Mouse (Mus musculus) gastrocnemius, adult 2 months (tissue): ENCODE measurements around the gene Mob4. TPM values are rescaled to one million over a fixed set of nuclear protein-coding genes. Genes with fewer than 3 reads are reported as not detected.

Source experiments
- DNase-seq: peaks from one replicate; pipeline ENCODE4 v3.0.0; 2022
- H3K27ac ChIP-seq: fragments of 200-600 bp; 2 replicates; pipeline ENCODE4 v1.8.1; 2022; ENCODE audit warnings: mild to moderate bottlenecking
- H3K4me3 ChIP-seq: fragments of 200-600 bp; 2 replicates; pipeline ENCODE4 v1.8.1; 2022; ENCODE audit warnings: mild to moderate bottlenecking, moderate library complexity
- CTCF ChIP-seq: fragments of 200-600 bp; IDR thresholded peaks from 2 replicates; pipeline ENCODE4 v1.8.1; 2022; ENCODE audit warnings: antibody characterized with exemption, mild to moderate bottlenecking, moderate library complexity
- intact Hi-C: fragments of 180-260 bp; cut with DNase I; formaldehyde crosslinking; loops from one replicate; pipeline ENCODE4 v1.15.1; 2025
- long read RNA-seq, 2 experiments: library from polyadenylated mRNA; stranded (forward); transcript quantifications; one replicate each; pipeline ENCODE4 v2.0.0; 2021
- total RNA-seq, 2 experiments: library from RNA; stranded (reverse); gene quantifications; 2 replicates each; pipeline ENCODE4 v1.2.3; 2021

Mob4 gene
- total RNA-seq = 10 to 100 TPM; 34.2 to 41.9 TPM
- long read RNA-seq, experiment 1, transcript Mob4-205 (8 exons, 2,840 nt) = major isoform, 43 of 48 reads
- long read RNA-seq, experiment 1, partial matches to known transcripts = 0 of 48 reads
- long read RNA-seq, experiment 1, other reads (novel, unspliced or antisense) = 4 of 48 reads
- long read RNA-seq, experiment 2, transcript Mob4-205 (8 exons, 2,840 nt) = major isoform, 60 of 69 reads
- long read RNA-seq, experiment 2, partial matches to known transcripts = 3 of 69 reads
- long read RNA-seq, experiment 2, other reads (novel, unspliced or antisense) = 5 of 69 reads

- intact Hi-C loops = loop anchor here (1.0 to 5.0 kb wide), 3 partner anchors 43 to 106 kb away; partner anchors contain the start of genes Hspd1, Hspe1, Mars2 and Sf3b1
- no peak for TF ChIP-seq CTCF
- DNase-seq = peak; percentile 97
- H3K27ac ChIP-seq = peak within 1 kb of the TSS; percentile 99
- peak within 1 kb of the TSS; percentile 93 for H3K4me3 ChIP-seq
Measured at GRCm38 (mm10) chr1:55130943-55131401, at the start of gene Mob4. TSS of gene Mob4 (plus strand) at chr1:55131231.

DNA sequence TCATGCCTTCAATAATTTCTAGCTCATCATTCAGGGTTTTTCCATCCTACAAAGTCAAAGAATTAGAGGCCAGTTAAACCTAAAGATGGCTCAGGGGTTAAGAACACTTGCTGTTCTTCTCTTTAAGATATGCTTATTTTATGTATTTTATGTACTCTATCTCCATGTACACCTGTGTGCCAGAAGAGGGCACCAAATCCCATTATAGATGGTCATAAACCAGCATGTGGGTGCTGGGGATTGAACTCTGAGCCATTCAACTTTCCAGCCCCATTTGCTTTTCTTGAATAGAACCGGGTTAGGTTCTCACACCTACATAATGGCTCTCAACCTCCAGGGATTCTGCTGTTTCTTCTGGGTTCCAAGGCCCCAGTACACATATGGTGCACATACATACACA lies 48.9 kb upstream of the Mob4 start:
- TF ChIP-seq CTCF = peak; percentile 39
- intact Hi-C loops = no loop called here
- H3K27ac ChIP-seq = no peak overlapping the region
- DNase-seq = no peak
- no peak overlapping the region for H3K4me3 ChIP-seq

DNA sequence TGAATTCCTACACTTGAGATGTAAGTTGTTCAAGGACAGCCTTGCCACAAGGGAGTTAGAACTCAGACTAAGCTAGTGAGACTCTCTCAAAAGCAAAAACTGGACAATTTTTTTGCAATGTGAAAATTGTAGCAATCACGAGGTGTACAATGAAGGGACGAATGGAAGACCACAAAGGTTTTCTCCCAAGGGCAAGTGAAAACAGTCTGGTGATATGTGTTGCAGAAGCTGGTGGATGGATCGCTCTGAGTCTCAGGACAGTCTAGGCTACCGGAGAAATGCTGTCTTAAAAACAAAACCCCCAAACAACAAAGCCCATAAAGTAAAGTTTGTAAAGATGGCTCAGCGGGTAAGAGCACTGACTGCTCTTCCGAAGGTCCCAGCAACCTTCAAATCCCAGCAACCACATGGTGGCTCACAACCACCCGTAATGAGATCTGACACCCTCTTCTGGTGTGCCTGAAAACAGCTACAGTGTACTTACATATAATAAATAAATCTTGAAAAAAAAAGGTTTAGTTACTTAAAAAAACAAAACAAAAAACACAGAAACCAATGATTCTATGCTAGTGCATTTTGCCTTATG lies 45.2 kb upstream of the Mob4 start:
- H3K4me3 ChIP-seq = peak overlapping the region; percentile 92
- DNase-seq = no peak
- intact Hi-C loops = loop anchor here (2.0 kb wide), 2 partner anchors 33 to 59 kb away; partner anchors contain the start of genes Coq10b and Sf3b1
- no peak for TF ChIP-seq CTCF
- H3K27ac ChIP-seq = peak overlapping the region; percentile 99; the same call in 1 of the 2 replicates

DNA sequence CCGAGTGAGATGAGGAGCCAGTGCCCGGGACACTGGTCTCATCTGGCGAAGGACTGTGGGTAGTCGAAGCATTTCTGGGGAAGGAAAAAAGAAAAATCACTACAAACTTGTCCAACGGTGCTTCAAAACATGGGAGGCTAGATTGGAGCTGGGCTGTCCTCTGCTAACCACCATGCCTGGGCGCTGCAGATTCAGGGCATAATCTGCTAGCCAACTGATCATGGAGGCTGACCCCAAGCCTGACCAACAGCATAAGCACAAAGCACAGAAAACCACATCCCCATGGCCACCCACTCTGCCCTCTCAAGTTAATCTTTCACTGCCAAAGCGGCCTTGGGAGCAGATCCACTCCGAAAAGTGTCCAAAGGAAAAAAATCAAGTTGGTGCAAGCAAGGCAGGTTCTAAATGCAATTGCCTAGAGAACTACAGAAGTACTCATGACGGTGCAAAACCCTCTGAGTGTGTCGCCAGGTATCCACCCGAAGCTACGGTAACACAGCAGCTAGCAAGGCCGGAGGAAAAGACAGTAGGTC lies 44.1 kb upstream of the Mob4 start:
- Histone ChIP-seq H3K27ac (peak overlapping the region; percentile 99), H3K4me3 (peak overlapping the region; percentile 92)
- no peak for TF ChIP-seq CTCF
- intact Hi-C loops = loop anchor here (2.0 kb wide), 2 partner anchors 34 to 60 kb away; partner anchors contain the start of genes Coq10b and Sf3b1
- peak; percentile 22 for DNase-seq

GRCm38 (mm10) chr1:55087401-55087904 lies 43.6 kb upstream of the Mob4 start:
- TF ChIP-seq CTCF = no peak
- intact Hi-C loops = loop anchor here (2.0 kb wide), 2 partner anchors 35 to 61 kb away; partner anchors contain the start of genes Coq10b and Sf3b1
- H3K27ac ChIP-seq = peak overlapping the region; percentile 99
- peak overlapping the region; percentile 92 for H3K4me3 ChIP-seq
- peak; percentile 88 for DNase-seq

DNA sequence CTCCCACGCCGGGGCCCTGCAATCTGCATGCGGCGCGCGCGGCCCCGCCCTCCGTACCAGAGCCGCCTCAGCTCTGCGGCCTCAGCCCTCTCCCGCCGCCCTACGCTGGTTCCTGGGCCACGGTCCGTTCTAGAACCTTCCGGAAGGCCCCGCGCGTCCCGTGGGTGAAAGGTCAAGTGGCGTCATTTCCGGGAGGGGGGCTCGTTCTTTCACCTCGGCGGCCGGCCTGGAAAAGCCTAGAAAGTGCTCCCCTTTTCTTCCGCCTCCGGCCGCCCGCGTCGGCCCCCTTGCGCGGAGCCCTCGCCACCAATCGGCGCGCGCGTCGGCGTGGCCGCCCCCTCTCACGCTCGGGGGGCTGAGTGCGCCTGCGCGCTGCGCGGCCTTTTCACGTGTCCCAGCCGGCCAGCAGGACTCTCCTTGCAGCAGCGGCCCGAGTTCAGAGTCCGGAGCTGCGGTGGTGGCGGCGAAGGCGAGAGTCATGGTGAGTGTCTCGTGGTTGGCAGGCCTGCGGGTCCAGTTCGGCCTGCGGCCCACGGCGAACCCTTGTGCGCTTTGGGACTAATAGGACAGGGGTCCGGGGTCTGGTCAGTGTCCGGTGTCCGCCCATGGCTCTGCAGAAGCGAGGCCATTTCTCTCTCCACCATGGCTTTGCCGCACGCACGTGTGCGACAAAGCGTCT lies 43.0 kb upstream of the Mob4 start, which contains the start of the genes Hspe1 and Hspd1:
Gene Hspe1 (plus strand): TSS at position 201 of the 679 bp plus-strand sequence.
Gene Hspd1 (minus strand): TSS at position 312 of the 679 bp plus-strand sequence.
- intact Hi-C loops = loop anchor here (1.0 to 2.0 kb wide), 3 partner anchors 35 to 61 kb away; partner anchors contain the start of genes Coq10b, Mob4 and Sf3b1
- H3K4me3 ChIP-seq = peak within 1 kb of the TSS; percentile 92
- no peak for TF ChIP-seq CTCF
- peak; percentile 99 for DNase-seq
- H3K27ac ChIP-seq = peak within 1 kb of the TSS; percentile 99

- DNase-seq = no peak
- intact Hi-C loops = loop anchor here (1.0 kb wide), 1 partner anchor 42 kb away; the partner anchor contains the start of gene Mob4
- peak overlapping the region; percentile 92 for H3K4me3 ChIP-seq
- no peak for TF ChIP-seq CTCF
- H3K27ac ChIP-seq = peak overlapping the region; percentile 99
Measured at GRCm38 (mm10) chr1:55088611-55089497, 42.2 kb upstream of the Mob4 start.

GRCm38 (mm10) chr1:55089498-55090064 lies 41.5 kb upstream of the Mob4 start:
- TF ChIP-seq CTCF = no peak
- DNase-seq = no peak
- Histone ChIP-seq H3K27ac (peak overlapping the region; percentile 99), H3K4me3 (peak overlapping the region; percentile 92)
- intact Hi-C loops = no loop called here

GRCm38 (mm10) chr1:55092056-55092455 lies 39.0 kb upstream of the Mob4 start:
- intact Hi-C loops = no loop called here

GRCm38 (mm10) chr1:55092469-55092868 lies 38.6 kb upstream of the Mob4 start:
- Histone ChIP-seq H3K27ac (no peak overlapping the region), H3K4me3 (no peak overlapping the region)
- no peak for TF ChIP-seq CTCF
- intact Hi-C loops = no loop called here
- no peak for DNase-seq

More at GRCm38 (mm10) chr1:55092056-55092455, 39.0 kb upstream of the Mob4 start:
- no peak for TF ChIP-seq CTCF
- peak; percentile 21 for DNase-seq
- no peak overlapping the region for H3K4me3 ChIP-seq
- no peak overlapping the region for H3K27ac ChIP-seq
